Mouse (Mus musculus) lung, postnatal 10 days (tissue): Measurements from ENCODE around the gene Akt1.
A peak's percentile ranks its signal among the peaks of the same experiment; 100 is the strongest.

ENCODE experiments used
- DNase-seq: peaks from one replicate; pipeline ENCODE4 v3.0.0; 2021

The Akt1 gene

DNA sequence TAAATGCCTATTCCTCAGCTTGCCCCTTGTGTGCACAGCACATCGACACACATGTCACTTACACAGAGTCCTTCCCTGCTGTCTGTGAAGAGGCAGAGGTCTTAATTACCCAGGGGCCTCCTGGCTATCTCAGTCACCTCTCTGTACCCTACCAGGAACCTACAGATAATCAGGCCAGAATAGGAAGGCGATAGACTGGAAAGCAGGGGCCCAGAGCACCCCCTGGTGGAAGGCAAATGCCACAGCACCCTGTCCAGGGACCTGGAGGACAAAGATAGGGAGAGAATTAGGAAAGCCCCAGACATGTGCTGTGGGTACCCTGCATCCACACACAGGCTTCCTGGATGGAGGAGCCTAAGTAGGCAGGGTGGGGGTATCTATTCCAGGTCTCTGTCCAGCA is 50.9 kb downstream of the Akt1 start:
- DNase-seq: peak; percentile 74

DNA sequence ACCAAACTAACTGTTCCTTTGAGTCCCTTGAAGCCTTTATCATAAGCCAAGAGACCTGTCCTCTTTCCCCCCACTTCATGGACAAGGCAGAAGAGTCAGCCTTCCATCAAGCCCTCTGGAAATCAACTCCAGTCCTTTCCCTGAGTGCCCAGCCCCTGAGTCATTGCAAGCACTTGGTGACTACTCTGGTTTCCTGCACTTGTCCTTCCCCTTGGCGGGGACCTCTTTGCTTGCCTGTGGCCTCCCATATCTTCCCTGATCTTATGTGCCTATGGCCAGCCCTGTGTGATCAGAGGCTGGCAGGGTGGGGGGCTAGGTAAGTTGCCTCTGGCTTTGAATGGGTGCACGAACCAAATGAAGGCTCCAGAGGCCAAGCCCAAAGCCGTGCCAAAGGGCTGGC is 52.8 kb downstream of the Akt1 start:
- DNase-seq: no peak

DNA sequence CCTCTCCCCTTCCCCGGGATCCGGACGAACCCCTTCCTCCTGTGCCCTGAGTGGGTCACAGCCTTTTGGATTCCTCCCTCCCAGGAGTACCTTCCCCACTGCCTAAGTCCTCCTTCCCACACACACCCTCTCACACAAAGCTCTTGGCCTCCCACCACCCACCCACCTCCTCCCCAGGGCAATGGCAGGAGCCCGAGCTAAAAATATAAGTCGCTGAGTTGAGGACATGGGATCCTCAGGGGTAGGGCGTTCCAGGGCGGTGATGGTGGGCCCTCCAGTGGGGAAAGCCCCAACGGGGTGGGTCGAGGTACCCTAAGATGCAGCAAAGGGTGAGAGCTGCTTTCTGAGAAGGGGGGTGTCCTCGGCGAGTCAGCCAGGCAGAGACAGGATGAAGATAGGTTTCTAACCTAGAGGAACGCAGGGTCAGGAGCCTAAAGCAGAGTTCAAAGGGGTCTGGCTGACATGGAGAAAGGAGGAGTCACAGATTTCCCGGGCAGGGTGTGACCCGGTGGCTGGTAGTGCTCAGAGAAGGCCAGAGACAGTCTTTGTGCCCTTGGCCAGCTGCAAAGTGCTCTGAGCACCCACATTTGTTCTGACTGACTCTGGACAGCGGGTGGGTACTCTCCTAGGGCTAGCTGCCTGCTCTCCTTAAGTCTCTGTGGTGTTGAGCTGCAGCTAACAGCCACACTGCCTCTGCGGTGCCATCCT is 54.2 kb downstream of the Akt1 start:
- no peak for DNase-seq

- peak; percentile 60 for DNase-seq
Observed at GRCm38 (mm10) chr12:112619686-112620353, 54.9 kb downstream of the Akt1 start, which contains the start of gene Adssl1. TSS of gene Adssl1 (plus strand) at chr12:112620045.

- peak; percentile 49 for DNase-seq
Observed at GRCm38 (mm10) chr12:112618981-112619685, 55.6 kb downstream of the Akt1 start.

- peak; percentile 85 for DNase-seq
Observed at GRCm38 (mm10) chr12:112617898-112618380, 56.7 kb downstream of the Akt1 start.

DNA sequence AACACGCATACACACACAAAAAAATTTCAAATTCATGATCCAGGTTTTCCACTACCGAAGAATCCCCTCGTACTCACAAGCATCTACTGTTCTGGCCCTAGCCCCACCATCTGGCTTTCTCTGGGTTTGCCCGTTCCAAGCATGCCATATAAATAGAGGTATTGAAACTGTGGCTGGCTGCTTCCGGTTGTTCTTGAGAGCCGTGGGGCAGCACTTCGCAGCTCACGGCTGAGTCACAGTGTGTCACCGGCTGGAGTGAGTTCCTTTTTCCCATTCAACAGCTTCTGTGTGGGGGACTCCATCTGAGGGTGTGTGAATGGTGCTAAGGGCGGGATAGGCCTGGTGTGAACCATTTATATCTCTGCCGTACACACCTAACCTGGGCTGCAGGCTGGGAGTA is 57.5 kb downstream of the Akt1 start:
- no peak for DNase-seq

DNA sequence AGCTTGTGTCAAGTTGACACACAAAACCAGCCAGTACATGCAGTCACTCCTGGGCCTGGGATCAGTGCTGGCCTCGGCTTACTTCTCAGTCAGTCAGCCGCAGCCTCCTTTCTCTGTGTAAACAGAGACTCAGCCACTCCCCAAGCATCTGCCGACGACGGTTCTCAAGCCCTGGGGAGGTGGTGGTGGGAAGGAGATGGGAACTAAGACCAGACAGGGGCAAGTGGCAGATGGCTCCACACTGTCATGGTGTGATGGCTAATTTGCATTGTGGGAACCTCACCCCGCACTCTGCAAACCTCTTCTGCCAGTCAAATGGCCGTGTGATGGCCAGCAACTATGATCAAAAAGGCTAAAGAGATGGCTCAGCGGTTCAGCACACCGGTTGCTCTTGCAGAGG is 58.0 kb downstream of the Akt1 start:
- DNase-seq: no peak

DNA sequence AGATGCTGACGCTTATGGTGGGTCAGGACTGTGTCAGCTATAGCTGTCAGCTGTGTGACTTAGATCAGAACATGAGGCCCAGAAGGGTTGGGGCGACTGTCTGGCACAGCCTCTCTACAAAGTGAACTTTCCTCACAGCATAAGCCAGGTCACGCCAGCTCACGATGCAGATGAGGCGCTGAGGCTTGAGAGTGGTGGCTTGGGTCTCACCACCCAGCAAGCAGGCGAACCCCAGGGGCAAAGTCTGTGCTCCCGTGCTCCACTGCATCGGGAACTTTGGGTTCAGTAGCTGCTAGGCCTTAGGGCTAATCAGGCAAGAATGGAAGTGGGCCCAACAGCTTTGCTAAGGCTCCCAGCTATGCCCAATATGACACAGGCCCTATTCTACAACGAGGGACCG is 65.7 kb downstream of the Akt1 start:
- DNase-seq: no peak

DNA sequence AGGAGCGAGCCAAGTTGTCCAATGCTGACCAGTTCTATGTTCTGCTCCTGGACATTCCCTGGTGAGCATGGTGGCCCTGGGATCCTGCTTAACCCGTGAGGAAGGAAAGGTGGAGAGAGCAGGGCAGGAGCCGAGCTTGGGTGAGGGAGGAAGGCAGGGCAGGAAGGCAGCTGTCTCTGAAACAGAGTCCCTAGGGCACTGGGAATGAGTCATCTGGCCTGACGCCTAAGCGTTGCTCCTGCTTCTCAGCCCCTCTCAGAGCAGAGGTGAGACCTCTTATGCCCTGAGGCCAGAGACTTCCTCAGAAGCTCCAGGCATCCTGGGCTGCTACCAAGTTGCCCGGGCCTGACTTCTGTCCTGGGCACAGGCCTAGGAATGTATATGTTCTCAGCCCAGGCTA is 67.7 kb downstream of the Akt1 start:
- DNase-seq: no peak

DNA sequence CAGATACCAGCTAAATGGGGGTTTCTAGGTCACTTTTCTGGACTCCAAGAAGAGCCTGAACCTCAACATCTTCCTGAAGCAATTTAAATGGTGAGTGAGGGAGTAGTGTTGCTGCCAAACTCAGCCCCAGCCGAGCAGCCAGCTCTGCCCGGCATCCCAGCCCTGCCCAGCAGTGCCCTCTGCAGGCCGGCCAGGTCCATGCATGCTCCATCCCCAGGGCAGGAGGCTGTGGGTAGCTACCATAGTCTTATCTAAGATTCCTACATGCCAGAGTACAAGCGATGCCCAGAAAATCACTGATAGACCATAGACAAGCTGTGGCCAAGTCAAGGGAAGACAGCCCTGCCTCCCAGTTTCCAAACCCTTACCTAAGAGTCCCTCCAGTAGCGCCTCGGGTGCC is 68.9 kb downstream of the Akt1 start:
- peak; percentile 88 for DNase-seq

- peak; percentile 81 for DNase-seq
Observed at GRCm38 (mm10) chr12:112604709-112605649, 69.7 kb downstream of the Akt1 start.

- DNase-seq: peak; percentile 47
Observed at GRCm38 (mm10) chr12:112604022-112604421, 70.7 kb downstream of the Akt1 start.
